Mouse (Mus musculus) CH12.LX (cell line): ENCODE measurements around the gene Pacs2.

Experiments used
- CTCF ChIP-seq, 2 experiments: IDR thresholded peaks in 1 of 2; conservative IDR thresholded peaks in 1 of 2; 2 replicates each; pipeline ENCODE4 v1.5.1; 2011 to 2012; ENCODE audit warnings: low read depth in 2 of 2, low read length in 2 of 2, improper control_type of control experiment in 1 of 2, inconsistent platforms in 1 of 2, mild to moderate bottlenecking in 1 of 2, moderate library complexity in 1 of 2
- EP300 ChIP-seq: IDR thresholded peaks from 2 replicates; pipeline ENCODE4 v1.6.1; 2011; ENCODE audit warnings: low read length, improper control_type of control experiment
- KAT2A ChIP-seq: IDR thresholded peaks from 2 replicates; pipeline ENCODE4 v1.6.1; 2012; ENCODE audit warnings: low read length, improper control_type of control experiment, inconsistent platforms; ENCODE audit not compliant: insufficient replicate concordance
- MAFK ChIP-seq: IDR thresholded peaks from 2 replicates; pipeline ENCODE4 v1.6.1; 2011; ENCODE audit warnings: low read length, improper control_type of control experiment; ENCODE audit not compliant: insufficient replicate concordance
- MXI1 ChIP-seq: IDR thresholded peaks from 2 replicates; pipeline ENCODE4 v1.6.1; 2011; ENCODE audit warnings: mild to moderate bottlenecking, low read depth, low read length, improper control_type of control experiment
- POLR2A ChIP-seq: IDR thresholded peaks from 2 replicates; pipeline ENCODE4 v1.6.1; 2011; ENCODE audit warnings: low read depth, mild to moderate bottlenecking, improper control_type of control experiment, low read length
- SIN3A ChIP-seq: IDR thresholded peaks from 2 replicates; pipeline ENCODE4 v1.6.1; 2012; ENCODE audit warnings: low read length, improper control_type of control experiment, inconsistent platforms
- USF1 ChIP-seq: IDR thresholded peaks from 2 replicates; pipeline ENCODE4 v1.6.1; 2014; ENCODE audit warnings: low read depth, mild to moderate bottlenecking, inconsistent platforms, low read length, improper control_type of control experiment
- ZC3H11A ChIP-seq: IDR thresholded peaks from 2 replicates; pipeline ENCODE4 v1.6.1; 2012; ENCODE audit warnings: low read depth, mild to moderate bottlenecking, inconsistent platforms, low read length, improper control_type of control experiment
- ZMIZ1 ChIP-seq: IDR thresholded peaks from 2 replicates; pipeline ENCODE4 v1.6.1; 2012; ENCODE audit warnings: low read depth, mild to moderate bottlenecking, inconsistent platforms, low read length, improper control_type of control experiment

- TF ChIP-seq ZC3H11A (no peak), EP300 (no peak), MXI1 (no peak), SIN3A (no peak), POLR2A (no peak), ZMIZ1 (no peak), KAT2A (no peak), USF1 (no peak), CTCF (conservative IDR thresholded peaks at IDR 0.05 in 1 of 2, IDR thresholded peaks at IDR 0.05 in 1 of 2; ENCODE audit: low read depth in 2 of 2, low read length in 2 of 2) (no peak), MAFK (no peak)
Observed at GRCm38 (mm10) chr12:113087276-113087675, 73.0 kb downstream of the Pacs2 start.
